Mouse (Mus musculus) C2C12 (cell line): ENCODE results near the gene Mt2.

Experiments used
- CTCF ChIP-seq: IDR thresholded peaks from one replicate; pipeline ENCODE4 v1.5.1; 2011; ENCODE audit not compliant: control insufficient read depth, insufficient read depth, insufficient read length
- USF1 ChIP-seq: IDR thresholded peaks from one replicate; pipeline ENCODE4 v1.6.1; 2011; ENCODE audit warnings: low read depth, mild to moderate bottlenecking, control low read depth, moderate library complexity

DNA sequence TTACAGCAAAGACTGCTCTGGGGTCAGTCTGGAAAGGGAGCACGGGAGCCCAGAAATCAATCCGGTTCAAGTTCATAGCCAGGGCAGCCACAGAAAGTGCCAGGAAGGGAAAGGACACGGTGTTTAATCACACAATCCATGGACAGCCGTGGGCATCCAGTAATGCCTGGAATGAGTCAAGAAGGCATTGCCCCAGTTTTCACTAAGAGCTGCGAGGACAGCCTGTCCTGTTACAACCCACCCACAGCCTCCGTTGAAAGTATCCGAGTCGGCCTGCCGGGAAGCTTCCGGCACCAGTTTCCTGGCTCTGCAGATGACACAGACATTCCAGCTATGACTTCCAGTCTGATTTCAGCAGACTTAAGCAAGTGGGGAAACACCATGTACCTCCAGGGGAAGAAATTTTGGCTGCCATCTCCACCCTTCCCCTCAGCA lies 1.1 kb upstream of the Mt2 start:
- TF ChIP-seq CTCF (no peak), USF1 (no peak)
